16 mouse cellular contexts compared by ENCODE assay signal in the genomic region with DNA sequence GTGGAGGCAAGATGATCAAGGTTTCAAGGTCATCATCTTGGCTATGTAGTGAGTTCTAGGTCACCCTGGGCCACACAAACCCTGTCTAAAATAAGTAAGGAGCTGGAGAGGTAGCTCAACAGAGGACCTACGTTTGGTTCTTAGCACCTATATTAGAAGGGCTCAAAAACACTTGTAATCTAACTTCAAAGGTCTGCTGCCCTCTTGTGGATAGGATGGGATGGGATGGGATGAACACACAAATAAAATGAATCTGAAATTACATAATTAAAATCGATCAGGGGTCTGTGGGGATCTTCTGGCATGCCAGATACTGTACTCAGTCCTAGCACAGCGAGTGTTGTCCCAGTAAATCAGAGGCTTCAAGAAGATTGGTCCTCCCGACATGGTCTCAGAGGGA.
DNase-seq lines count a peak whose midpoint lies in the region; ATAC-seq and TF ChIP-seq lines count a peak whose summit lies in the region.
"Had no signal": no experiment of that assay in that cellular context is flagged by ENCODE, and none has a peak within 500 bp of the region (broad histone marks: within the 10 kb centered on the region; RNA-seq: fewer than 3 reads in every experiment).

No protein-coding gene starts in this region.

- peak; percentile 17 for TF ChIP-seq CTCF in left cerebral cortex, adult 2 months (IDR thresholded peaks at IDR 0.05)

- intact Hi-C loops in left cerebral cortex, adult 2 months (cut with DNase I): loop anchor here (5.0 kb wide), 1 partner anchor 109 kb away; no protein-coding TSS in a partner anchor
- intact Hi-C loops in left cerebral cortex, postnatal 36 days (cut with DNase I): no loop called here

- H3K27me3 ChIP-seq in forebrain, embryonic 12.5 days: no peaks in the 10 kb centered on the region
- H3K27me3 ChIP-seq: kidney, embryonic 15.5 days; liver, embryonic 15.5 days; megakaryocyte, embryonic 14.5 days; neural tube, embryonic 15.5 days had no signal

- no peak for ATAC-seq in forebrain, embryonic 12.5 days (ENCODE audit: low FRiP score)

- H3K4me3 ChIP-seq in left cerebral cortex, adult 2 months: no peak overlapping the region
- no peak overlapping the region for H3K4me3 ChIP-seq in forebrain, embryonic 12.5 days (replicated peaks)
- H3K4me3 ChIP-seq: kidney, embryonic 15.5 days; liver, embryonic 15.5 days; megakaryocyte, embryonic 14.5 days; neural tube, embryonic 15.5 days had no signal

- 84% methylated on average over 4 of the region's 4 CpGs for WGBS in forebrain, embryonic 12.5 days

- no peaks in the 10 kb centered on the region for H3K9me3 ChIP-seq in forebrain, embryonic 12.5 days
- H3K9me3 ChIP-seq: liver, embryonic 15.5 days; megakaryocyte, embryonic 14.5 days; neural tube, embryonic 15.5 days had no signal

- DNase-seq in left cerebral cortex, adult 2 months (ENCODE audit: extremely low spot score in 1 of 2, low spot score in 2 of 2): no peak
- no peak for DNase-seq in left cerebral cortex, postnatal 36 days (ENCODE audit: low spot score in 2 of 2)
- DNase-seq in 3T3-L1 (ENCODE audit: low read depth, low spot score): peak; percentile 18
- peak; percentile 39 for DNase-seq in 416B (ENCODE audit: low read depth)
- peak; percentile 61 for DNase-seq in ZHBTc4 (ENCODE audit: low read depth, low spot score)
- no peak for DNase-seq in kidney, postnatal 10 days
- DNase-seq: cerebellum, postnatal 10 days; layer of hippocampus, adult 9-11 months; retina, postnatal 1 day; spleen, adult 18-20 months had no signal

- no peak overlapping the region for H3K9ac ChIP-seq in forebrain, embryonic 12.5 days
- H3K9ac ChIP-seq: hindbrain, embryonic 14.5 days; kidney, embryonic 15.5 days; liver, embryonic 15.5 days; neural tube, embryonic 15.5 days had no signal

- no peaks in the 10 kb centered on the region for H3K4me1 ChIP-seq in forebrain, embryonic 12.5 days
- H3K4me1 ChIP-seq: megakaryocyte, embryonic 14.5 days; neural tube, embryonic 15.5 days had no signal

- H3K36me3 ChIP-seq in forebrain, embryonic 12.5 days (replicated peaks): peaks cover 2% of the 10 kb centered on the region; the same call in 1 of the 2 replicates
- H3K36me3 ChIP-seq: neural tube, embryonic 15.5 days had no signal

- no peak overlapping the region for H3K27ac ChIP-seq in left cerebral cortex, adult 2 months
- H3K27ac ChIP-seq in forebrain, embryonic 12.5 days: no peak overlapping the region
- H3K27ac ChIP-seq: hindbrain, embryonic 14.5 days; kidney, embryonic 15.5 days; liver, embryonic 15.5 days; neural tube, embryonic 15.5 days had no signal

- no peak overlapping the region for H3K4me2 ChIP-seq in forebrain, embryonic 12.5 days
- H3K4me2 ChIP-seq: hindbrain, embryonic 14.5 days; kidney, embryonic 15.5 days; liver, embryonic 15.5 days; neural tube, embryonic 15.5 days had no signal

Comparison
In these comparisons a context has a peak if more than half of its experiments do, and no peak if none do; other contexts are left out.
1. DNase-seq: peak in 3T3-L1 (single experiment), 416B (single experiment) and ZHBTc4 (single experiment); none in left cerebral cortex, adult 2 months (0 of 2), left cerebral cortex, postnatal 36 days (0 of 2) and kidney, postnatal 10 days (single experiment).